Mouse (Mus musculus) kidney, postnatal 0 days (tissue): ENCODE results near the gene Nr2f6. TPM values are rescaled to one million over a fixed set of nuclear protein-coding genes. Genes with fewer than 3 reads are reported as not detected.
"Not testable (repeated sequence)": the region's sequence is repeated elsewhere in the genome, so short reads cannot be mapped to it uniquely, and the experiment has no call there.

Experiments
- ATAC-seq: fragments of 200-750 bp; cut with Nextera tagmentation; replicated peaks from 2 replicates; pipeline ENCODE4 v1.8.0; 2017; ENCODE audit warnings: low read depth, moderate number of reproducible peaks, moderate TSS enrichment, moderate library complexity; ENCODE audit not compliant: low FRiP score
- DNase-seq: peaks from one replicate; pipeline ENCODE4 v3.0.0-alpha.2; 2016; ENCODE audit warnings: low spot score
- H3K27ac ChIP-seq: fragments of 300-500 bp; sonication (generic); 2 replicates; pipeline ENCODE4 v1.5.1; 2014; ENCODE audit warnings: mild to moderate bottlenecking
- H3K27me3 ChIP-seq: fragments of 300-500 bp; sonication (generic); 2 replicates; pipeline ENCODE4 v1.6.1; 2014; ENCODE audit warnings: low read length, mixed read lengths; ENCODE audit not compliant: insufficient read depth
- H3K36me3 ChIP-seq: fragments of 300-500 bp; sonication (generic); 2 replicates; pipeline ENCODE4 v1.6.1; 2014; ENCODE audit warnings: low read length, mixed read lengths; ENCODE audit not compliant: insufficient read depth
- H3K4me1 ChIP-seq: fragments of 300-500 bp; sonication (generic); replicated peaks from 2 replicates; pipeline ENCODE4 v1.6.1; 2014; ENCODE audit warnings: antibody characterized with exemption, low read length, mixed read lengths; ENCODE audit not compliant: insufficient read depth
- H3K4me2 ChIP-seq: fragments of 300-500 bp; sonication (generic); 2 replicates; pipeline ENCODE4 v1.6.1; 2014; ENCODE audit warnings: mild to moderate bottlenecking, low read length, moderate library complexity, mixed read lengths
- H3K4me3 ChIP-seq: fragments of 300-500 bp; sonication (generic); replicated peaks from 2 replicates; pipeline ENCODE4 v1.5.1; 2014; ENCODE audit warnings: low read depth, low read length
- H3K9ac ChIP-seq: fragments of 300-500 bp; sonication (generic); 2 replicates; pipeline ENCODE4 v1.6.1; 2014; ENCODE audit warnings: low read depth, low read length
- H3K9me3 ChIP-seq: fragments of 300-500 bp; sonication (generic); replicated peaks from 2 replicates; pipeline ENCODE4 v1.6.1; 2016; ENCODE audit warnings: low read length, inconsistent platforms, mixed read lengths
- CTCF ChIP-seq: IDR thresholded peaks from 2 replicates; pipeline ENCODE4 v1.5.1; 2016; ENCODE audit warnings: antibody characterized with exemption, low read depth, mild to moderate bottlenecking, moderate library complexity
- WGBS: fragments of 180-500 bp; shearing (Covaris S2); extraction: QIAGEN DNeasy Blood & Tissue Kit; methylation state at CpG from one replicate; pipeline ENCODE4 v1.1.7; 2014; 5-methylcytosine and 5-hydroxymethylcytosine counted together
- polyA plus RNA-seq: library from polyadenylated mRNA; unstranded; fragments of >200 nt; fragmentation: Nextera tagmentation; extraction: Ambion mirVana; gene quantifications from 2 replicates; pipeline ENCODE4 v1.2.1, GENCODE M21; 2015

Gene Nr2f6
- polyA plus RNA-seq, 1 experiment from 2014 or later: 138 TPM

DNA sequence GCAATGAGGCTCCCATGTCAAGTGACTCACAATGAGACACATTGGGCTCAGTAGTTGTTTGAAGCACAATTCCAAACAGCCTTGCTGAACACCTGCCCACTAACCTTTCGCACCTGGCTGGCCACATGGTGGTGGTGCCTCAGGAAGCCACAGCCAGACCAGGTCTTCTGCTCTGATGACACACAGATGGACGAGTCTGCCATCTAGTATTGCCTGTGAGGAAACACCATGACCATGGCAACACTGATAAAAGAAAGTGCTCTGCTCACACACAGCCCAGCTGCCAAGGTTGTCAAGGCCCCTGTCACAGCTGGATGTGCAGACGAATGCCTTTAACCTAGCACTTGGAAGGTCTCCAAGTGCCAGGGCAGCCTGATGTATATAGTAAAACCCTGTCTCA lies 30.6 kb downstream of the Nr2f6 start:
- no peak overlapping the region for H3K4me3 ChIP-seq
- ATAC-seq: no peak
- no peak for TF ChIP-seq CTCF
- no peak for DNase-seq
- WGBS: 74% methylated on average over 3 of the region's 3 CpGs
- H3K9ac ChIP-seq: no peak overlapping the region
- peaks cover 70% of the 10 kb centered on the region for H3K36me3 ChIP-seq
- H3K4me2 ChIP-seq: no peak overlapping the region
- no peaks in the 10 kb centered on the region for H3K27me3 ChIP-seq
- H3K9me3 ChIP-seq: no peaks in the 10 kb centered on the region
- H3K27ac ChIP-seq: no peak overlapping the region
- no peaks in the 10 kb centered on the region for H3K4me1 ChIP-seq

DNA sequence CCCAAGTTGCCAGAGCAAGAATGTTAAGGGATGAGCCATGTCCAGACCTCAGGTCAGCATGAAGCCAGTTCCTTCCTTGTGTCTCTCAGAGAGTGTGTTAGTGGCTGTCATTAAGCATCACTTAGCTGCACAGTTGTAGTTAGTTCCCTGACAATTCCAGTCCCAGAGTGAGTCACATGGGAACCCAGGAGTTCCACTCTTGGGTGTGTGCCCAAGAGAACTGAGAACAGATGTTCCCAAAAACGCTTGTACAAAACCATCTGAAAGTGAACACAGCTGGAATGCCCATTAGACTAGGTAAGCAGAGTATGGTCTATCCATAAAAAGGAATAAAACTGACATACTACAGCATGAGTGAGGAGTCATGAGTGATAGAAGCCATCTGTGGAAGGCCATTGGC lies 35.2 kb downstream of the Nr2f6 start:
- Histone ChIP-seq H3K36me3 (peaks cover 73% of the 10 kb centered on the region), H3K4me3 (no peak overlapping the region), H3K4me1 (no peaks in the 10 kb centered on the region), H3K27me3 (no peaks in the 10 kb centered on the region), H3K4me2 (no peak overlapping the region), H3K9ac (no peak overlapping the region), H3K9me3 (no peaks in the 10 kb centered on the region), H3K27ac (no peak overlapping the region)
- TF ChIP-seq CTCF: no peak
- DNase-seq (no peak), ATAC-seq (no peak)
- WGBS: 72% methylated on average over 1 of the region's 1 CpGs

DNA sequence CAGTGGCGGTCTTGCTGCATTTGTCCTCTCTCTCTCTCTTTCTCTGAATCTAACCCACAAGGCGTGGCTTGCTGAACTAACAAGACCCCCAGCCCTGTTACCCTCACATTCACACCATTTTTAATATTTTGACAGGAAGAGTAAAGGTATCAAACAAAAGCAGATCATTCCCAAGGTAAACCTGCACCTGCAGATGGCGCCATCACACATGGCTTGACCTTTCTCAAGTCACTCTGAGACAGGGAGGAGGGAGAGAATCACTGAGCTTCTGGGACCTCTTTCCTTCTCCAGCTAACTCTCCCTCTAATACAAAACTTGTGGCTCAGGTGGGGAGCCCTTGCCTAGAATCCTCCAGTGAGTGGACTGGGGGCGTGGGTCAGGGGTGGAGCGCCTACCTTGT lies 41.1 kb downstream of the Nr2f6 start:
- Histone ChIP-seq H3K27me3 (no peaks in the 10 kb centered on the region), H3K36me3 (peaks cover 43% of the 10 kb centered on the region), H3K4me2 (no peak overlapping the region), H3K27ac (no peak overlapping the region), H3K9me3 (no peaks in the 10 kb centered on the region), H3K4me1 (no peaks in the 10 kb centered on the region), H3K4me3 (no peak overlapping the region), H3K9ac (no peak overlapping the region)
- peak; percentile 68 for TF ChIP-seq CTCF
- ATAC-seq (no peak), DNase-seq (peak; percentile 57)
- WGBS: 79% methylated on average over 5 of the region's 5 CpGs

DNA sequence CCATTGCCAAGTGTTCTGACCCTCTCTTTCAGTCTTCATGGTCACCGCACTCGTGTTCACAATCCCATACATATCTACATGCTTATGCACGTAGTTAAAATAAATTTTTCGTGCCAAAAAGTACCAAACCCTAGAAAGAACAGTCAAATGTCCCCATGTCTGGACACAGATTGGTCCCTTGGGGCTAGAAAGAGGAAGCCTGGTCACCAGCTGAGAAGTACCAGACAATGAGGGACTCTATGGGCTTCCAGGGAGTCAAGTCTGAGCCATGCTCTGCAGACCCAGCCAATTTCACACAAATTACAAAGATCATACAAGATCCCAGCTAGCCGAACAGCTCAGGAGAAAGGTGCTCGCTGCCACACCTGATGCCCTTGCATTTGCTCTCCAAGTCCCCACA lies 43.9 kb downstream of the Nr2f6 start:
- H3K4me2 ChIP-seq, H3K4me1 ChIP-seq, H3K4me3 ChIP-seq, H3K9me3 ChIP-seq, H3K27ac ChIP-seq, DNase-seq, H3K27me3 ChIP-seq, H3K9ac ChIP-seq, ATAC-seq: not testable (repeated sequence)
- H3K36me3 ChIP-seq: peaks cover 30% of the 10 kb centered on the region
- 97% methylated on average over 6 of the region's 6 CpGs for WGBS

DNA sequence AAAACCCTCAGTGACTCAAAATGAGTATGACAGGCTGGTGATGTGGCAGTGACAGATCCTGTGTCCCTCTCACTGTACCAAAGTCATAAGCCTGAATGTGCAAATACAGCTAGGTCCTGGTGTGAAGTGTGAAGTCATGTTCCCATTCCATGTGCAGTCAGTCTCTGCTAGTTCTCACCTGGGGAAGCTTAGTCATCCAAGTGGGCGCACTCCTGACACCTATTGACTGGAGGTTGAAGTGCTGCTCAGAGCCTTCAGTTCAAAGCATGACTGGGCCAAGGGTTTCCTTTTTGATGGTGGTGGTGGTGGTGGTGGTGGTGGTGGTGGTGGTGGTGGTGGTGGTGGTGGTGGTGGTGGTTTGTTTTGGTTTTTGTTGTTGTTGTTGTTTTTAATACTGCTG lies 56.9 kb downstream of the Nr2f6 start:
- no peak overlapping the region for H3K4me2 ChIP-seq
- no peaks in the 10 kb centered on the region for H3K9me3 ChIP-seq
- no peaks in the 10 kb centered on the region for H3K27me3 ChIP-seq
- H3K4me3 ChIP-seq: no peak overlapping the region
- no peak overlapping the region for H3K9ac ChIP-seq
- peak; percentile 13 for DNase-seq
- H3K4me1 ChIP-seq: no peaks in the 10 kb centered on the region
- ATAC-seq: no peak
- WGBS: 93% methylated on average over 1 of the region's 1 CpGs
- TF ChIP-seq CTCF: peak; percentile 57
- peaks cover 40% of the 10 kb centered on the region for H3K36me3 ChIP-seq
- no peak overlapping the region for H3K27ac ChIP-seq

Other genes with a start within 250 kb of the Nr2f6 start
- gene Myo9b, start 109.2 kb downstream of the Nr2f6 start, polyA plus RNA-seq: 10.0 and 11.5 TPM in 2 replicates
- 21.9 and 25.5 TPM in 2 replicates for gene Haus8, start 109.0 kb downstream of the Nr2f6 start, polyA plus RNA-seq
- gene Use1, start 15.1 kb downstream of the Nr2f6 start, polyA plus RNA-seq: 129 and 140 TPM in 2 replicates
- gene Ocel1, start 10.7 kb downstream of the Nr2f6 start, polyA plus RNA-seq: 8.1 and 8.4 TPM in 2 replicates
- gene Ushbp1, start 13.8 kb upstream of the Nr2f6 start, polyA plus RNA-seq: 18.8 and 20.4 TPM in 2 replicates
- 92.3 and 96.4 TPM in 2 replicates for gene Babam1, start 14.9 kb upstream of the Nr2f6 start, polyA plus RNA-seq
- gene Ankle1, start 24.1 kb upstream of the Nr2f6 start, polyA plus RNA-seq: 7.9 and 9.2 TPM in 2 replicates
- gene Abhd8, start 81.7 kb upstream of the Nr2f6 start, polyA plus RNA-seq: 35.0 and 38.3 TPM in 2 replicates
- 242 and 245 TPM in 2 replicates for gene Mrpl34, start 83.0 kb upstream of the Nr2f6 start, polyA plus RNA-seq
- 88.0 and 93.7 TPM in 2 replicates for gene Dda1, start 87.2 kb upstream of the Nr2f6 start, polyA plus RNA-seq
- 0.84 and 1.4 TPM in 2 replicates for gene Ano8, start 104.0 kb upstream of the Nr2f6 start, polyA plus RNA-seq
- 14.5 and 14.6 TPM in 2 replicates for gene Gtpbp3, start 106.1 kb upstream of the Nr2f6 start, polyA plus RNA-seq
- 182 and 208 TPM in 2 replicates for gene Plvap, start 129.8 kb upstream of the Nr2f6 start, polyA plus RNA-seq
- gene Ccdc194, start 143.8 kb upstream of the Nr2f6 start, polyA plus RNA-seq: 0.19 and 0.20 TPM in 2 replicates
- gene Bst2, start 155.5 kb upstream of the Nr2f6 start, polyA plus RNA-seq: 106 and 124 TPM in 2 replicates
- gene Mvb12a, start 161.0 kb upstream of the Nr2f6 start, polyA plus RNA-seq: 129 and 131 TPM in 2 replicates
- gene Tmem221, start 176.9 kb upstream of the Nr2f6 start, polyA plus RNA-seq: 17.1 and 19.1 TPM in 2 replicates
- gene Nxnl1, start 184.6 kb upstream of the Nr2f6 start, polyA plus RNA-seq: 0.13 and 0.20 TPM in 2 replicates
- 50.5 and 53.7 TPM in 2 replicates for gene Slc27a1, start 186.9 kb upstream of the Nr2f6 start, polyA plus RNA-seq
- gene Pgls, start 210.2 kb upstream of the Nr2f6 start, polyA plus RNA-seq: 279 and 296 TPM in 2 replicates
- gene Fam129c, start 215.7 kb upstream of the Nr2f6 start, polyA plus RNA-seq: 2.5 and 2.8 TPM in 2 replicates
- 64.1 and 66.2 TPM in 2 replicates for gene Colgalt1, start 229.0 kb upstream of the Nr2f6 start, polyA plus RNA-seq